Mouse (Mus musculus): ENCODE measurements at regions not wholly inside any gene's neighbourhood (a gene's known extent, or its start where the extent isn't known, plus 50 kb on each side); places are given as distances from the start of the nearest gene placed in this dataset.

- TF ChIP-seq CTCF (conservative IDR thresholded peaks at IDR 0.05; ENCODE audit: low read length): no peak
- TF ChIP-seq POU5F1 (IDR thresholded peaks at IDR 0.05; ENCODE audit: borderline replicate concordance, low read length): no peak
Observed at GRCm38 (mm10) chr17:47975281-47976060, 51.0 kb upstream of the Foxp4 start.

All from E14TG2a.4 (cell line).